Mouse (Mus musculus): ENCODE data around the gene Hdac5. TPM values are rescaled to one million over a fixed set of nuclear protein-coding genes. Genes with fewer than 3 reads are reported as not detected.

Hdac5 gene
- total and polyA plus RNA-seq, 3 experiments, result 9.1 to 29.3 TPM; not detected in 1

GRCm38 (mm10) chr11:102244926-102245449, 15.0 kb upstream of the Hdac5 start (continued):
- TF ChIP-seq ZC3H11A (IDR thresholded peaks at IDR 0.05; ENCODE audit: low read depth, low read length) (no peak), ZNF384 (IDR thresholded peaks at IDR 0.05; ENCODE audit: low read depth, low read length) (peak; percentile 90), MYC (IDR thresholded peaks at IDR 0.05; ENCODE audit: low read depth, low read length) (peak; percentile 92), ETS1 (IDR thresholded peaks at IDR 0.05; ENCODE audit: low read depth, low read length) (peak; percentile 92), UBTF (IDR thresholded peaks at IDR 0.05; ENCODE audit: borderline replicate concordance, insufficient read depth, low read depth, low read length) (peak; percentile 85; the same call in 1 of the 2 replicates), MXI1 (IDR thresholded peaks at IDR 0.05; ENCODE audit: low read depth, low read length) (peak; percentile 69), ZKSCAN1 (IDR thresholded peaks at IDR 0.05; ENCODE audit: low read depth, low read length) (no peak), MAX (IDR thresholded peaks at IDR 0.05; ENCODE audit: low read length) (peak; percentile 86), E2F4 (IDR thresholded peaks at IDR 0.05; ENCODE audit: borderline replicate concordance, low read depth, low read length) (peak; percentile 91; the same call in 1 of the 2 replicates), JUND (IDR thresholded peaks at IDR 0.05; ENCODE audit: low read depth, low read length) (peak; percentile 91; the same call in 1 of the 2 replicates), SIN3A (IDR thresholded peaks at IDR 0.05; ENCODE audit: low read length) (peak; percentile 68), GATA1 (IDR thresholded peaks at IDR 0.05; ENCODE audit: low read depth, low read length) (no peak), TCF12 (IDR thresholded peaks at IDR 0.05; ENCODE audit: low read depth, low read length) (peak; percentile 9; the same call in 1 of the 2 replicates), BHLHE40 (IDR thresholded peaks at IDR 0.05; ENCODE audit: borderline replicate concordance, low read depth, low read length) (no peak), POLR2AphosphoS2 (IDR thresholded peaks at IDR 0.05; ENCODE audit: low read length) (no peak), TAL1 (IDR thresholded peaks at IDR 0.05; ENCODE audit: low read length) (peak; percentile 6; the same call in 1 of the 2 replicates), NRF1 (IDR thresholded peaks at IDR 0.05; ENCODE audit: insufficient read depth, low read depth, low read length, poor library complexity, severe bottlenecking) (peak; percentile 59)

GRCm38 (mm10) chr11:102241874-102242273, 11.9 kb upstream of the Hdac5 start:
- Histone ChIP-seq H3K9ac (ENCODE audit: control insufficient read depth, low read depth, low read length, poor library complexity, severe bottlenecking) (no peak overlapping the region), H3K9me3 (replicated peaks; ENCODE audit: insufficient read depth, low read length) (no peaks in the 10 kb centered on the region), H3K4me3 (ENCODE audit: control insufficient read depth in 1 of 2, insufficient read depth in 1 of 2, low read depth in 2 of 2, low read length in 2 of 2) (no peak overlapping the region), H3K36me3 (ENCODE audit: control insufficient read depth in 1 of 2, insufficient read depth in 2 of 2, low read length in 2 of 2) (peaks cover 0 to 11% of the 10 kb centered on the region in 2 experiments; a peak in 2 of 4 replicates), H3K79me2 (ENCODE audit: control insufficient read depth, insufficient read depth, low read length, poor library complexity) (no peaks in the 10 kb centered on the region), H3K4me1 (ENCODE audit: control insufficient read depth in 1 of 2, insufficient read depth in 2 of 2, low read length in 2 of 2) (peaks cover 0 to 14% of the 10 kb centered on the region in 2 experiments), H3K27me3 (ENCODE audit: control insufficient read depth in 1 of 2, insufficient read depth in 2 of 2, low read length in 2 of 2) (no peaks in the 10 kb centered on the region), H3K27ac (ENCODE audit: control insufficient read depth, low read depth, low read length) (no peak overlapping the region)
- TF ChIP-seq GATA1 (IDR thresholded peaks at IDR 0.05; ENCODE audit: low read depth, low read length), result no peak
- TF ChIP-seq CHD1 (IDR thresholded peaks at IDR 0.05; ENCODE audit: low read depth, low read length), result no peak
- TF ChIP-seq CTCF (IDR thresholded peaks at IDR 0.05 in 2 of 3, conservative IDR thresholded peaks at IDR 0.05 in 1 of 3; ENCODE audit: control insufficient read depth in 1 of 3, insufficient read depth in 1 of 3, low read depth in 2 of 3, low read length in 3 of 3, poor library complexity in 1 of 3, severe bottlenecking in 1 of 3), result peak; percentile 52 to 64 (median 57)
- TF ChIP-seq EP300 (IDR thresholded peaks at IDR 0.05; ENCODE audit: low read depth in 1 of 2, low read length in 2 of 2), result no peak
- TF ChIP-seq ZC3H11A (IDR thresholded peaks at IDR 0.05; ENCODE audit: low read depth, low read length), result peak; percentile 34
- TF ChIP-seq RAD21 (IDR thresholded peaks at IDR 0.05; ENCODE audit: low read depth, low read length), result peak; percentile 45
- peak; percentile 45 for TF ChIP-seq SMC3 (IDR thresholded peaks at IDR 0.05; ENCODE audit: low read depth, low read length)
- no peak for TF ChIP-seq MXI1 (IDR thresholded peaks at IDR 0.05; ENCODE audit: low read depth, low read length)
- DNase-seq (ENCODE audit: low read depth, low spot score), result peak; percentile 60
